Mouse (Mus musculus): Measurements from ENCODE around the gene Sec31a. TPM values are rescaled to one million over a fixed set of nuclear protein-coding genes. Genes with fewer than 3 reads are reported as not detected.
A peak's percentile ranks its signal among the peaks of the same experiment; 100 is the strongest.

Gene Sec31a
- polyA plus RNA-seq, 1 experiment, result 314 TPM

DNA sequence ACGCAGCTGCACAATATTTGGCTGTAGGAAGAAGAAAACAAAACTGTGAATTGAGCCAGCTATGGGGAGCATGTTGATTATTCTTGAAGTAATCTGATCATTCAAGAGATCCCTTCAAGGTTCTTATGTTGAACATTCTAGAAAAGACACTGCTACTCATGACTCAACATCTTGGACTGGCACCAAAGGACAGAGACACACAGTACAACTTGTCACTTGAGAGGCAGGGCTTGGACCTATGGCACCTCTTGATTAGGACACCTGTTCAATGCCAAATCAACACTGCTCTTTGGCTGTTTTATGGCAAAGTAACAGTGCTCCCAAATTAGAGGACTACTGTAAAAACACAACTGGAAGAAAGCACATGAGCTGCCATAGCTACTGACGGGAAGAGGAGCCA is 37.1 kb downstream of the Sec31a start:
- TF ChIP-seq CTCF (IDR thresholded peaks at IDR 0.05; ENCODE audit: borderline replicate concordance, insufficient read depth, low read length), result no peak
- no peak for TF ChIP-seq POLR2A (IDR thresholded peaks at IDR 0.05; ENCODE audit: low read depth, low read length)
- no peak overlapping the region for H3K27ac ChIP-seq (ENCODE audit: insufficient read depth, low read length)
- H3K4me1 ChIP-seq (ENCODE audit: control insufficient read depth, insufficient read depth, low read length), result no peaks in the 10 kb centered on the region
- no peak overlapping the region for H3K4me3 ChIP-seq (ENCODE audit: insufficient read depth, low read length)

DNA sequence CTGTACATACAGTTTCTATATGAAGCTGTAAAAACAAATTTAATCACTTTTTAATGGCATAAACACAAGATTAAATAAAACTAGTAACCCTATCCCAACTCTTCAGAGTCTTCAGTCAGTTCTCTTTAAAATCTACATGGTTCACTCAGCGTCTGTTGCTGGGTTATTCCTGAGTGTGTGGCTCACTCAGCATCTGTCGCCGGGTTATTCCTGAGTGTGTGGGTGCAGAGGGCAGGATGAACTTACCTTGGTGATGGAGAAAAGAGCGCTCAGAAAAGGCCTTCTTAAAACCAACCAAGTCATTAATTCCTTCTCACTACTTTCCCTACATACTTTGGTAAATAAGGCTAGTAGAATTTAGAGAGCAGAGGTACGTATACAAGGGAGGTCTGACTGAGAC is 37.8 kb downstream of the Sec31a start:
- Histone ChIP-seq H3K4me1 (ENCODE audit: control insufficient read depth, insufficient read depth, low read length) (no peaks in the 10 kb centered on the region), H3K4me3 (ENCODE audit: insufficient read depth, low read length) (no peak overlapping the region), H3K27ac (ENCODE audit: insufficient read depth, low read length) (no peak overlapping the region)
- TF ChIP-seq CTCF (IDR thresholded peaks at IDR 0.05; ENCODE audit: borderline replicate concordance, insufficient read depth, low read length), result no peak
- no peak for TF ChIP-seq POLR2A (IDR thresholded peaks at IDR 0.05; ENCODE audit: low read depth, low read length)

- no peak overlapping the region for H3K27ac ChIP-seq (ENCODE audit: insufficient read depth, low read length)
Measured at GRCm38 (mm10) chr5:100377376-100377775, 38.7 kb downstream of the Sec31a start.

GRCm38 (mm10) chr5:100374703-100375102 is 41.3 kb downstream of the Sec31a start:
- no peak for TF ChIP-seq CTCF (IDR thresholded peaks at IDR 0.05; ENCODE audit: borderline replicate concordance, insufficient read depth, low read length)
- TF ChIP-seq POLR2A (IDR thresholded peaks at IDR 0.05; ENCODE audit: low read depth, low read length), result no peak
- no peak overlapping the region for H3K4me3 ChIP-seq (ENCODE audit: insufficient read depth, low read length)
- H3K27ac ChIP-seq (ENCODE audit: insufficient read depth, low read length), result no peak overlapping the region
- H3K4me1 ChIP-seq (ENCODE audit: control insufficient read depth, insufficient read depth, low read length), result no peaks in the 10 kb centered on the region

More at GRCm38 (mm10) chr5:100377376-100377775, 38.7 kb downstream of the Sec31a start:
- Histone ChIP-seq H3K4me3 (ENCODE audit: insufficient read depth, low read length) (no peak overlapping the region), H3K4me1 (ENCODE audit: control insufficient read depth, insufficient read depth, low read length) (no peaks in the 10 kb centered on the region)
- TF ChIP-seq POLR2A (IDR thresholded peaks at IDR 0.05; ENCODE audit: low read depth, low read length), result no peak
- TF ChIP-seq CTCF (IDR thresholded peaks at IDR 0.05; ENCODE audit: borderline replicate concordance, insufficient read depth, low read length), result no peak

- no peaks in the 10 kb centered on the region for H3K4me1 ChIP-seq (ENCODE audit: control insufficient read depth, insufficient read depth, low read length)
- no peak for TF ChIP-seq POLR2A (IDR thresholded peaks at IDR 0.05; ENCODE audit: low read depth, low read length)
- TF ChIP-seq CTCF (IDR thresholded peaks at IDR 0.05; ENCODE audit: borderline replicate concordance, insufficient read depth, low read length), result 0 out of 2 replicates have a peak, but pooled peaks have one; percentile 29
- no peak overlapping the region for H3K27ac ChIP-seq (ENCODE audit: insufficient read depth, low read length)
- H3K4me3 ChIP-seq (ENCODE audit: insufficient read depth, low read length), result no peak overlapping the region
Measured at GRCm38 (mm10) chr5:100373952-100374351, 42.1 kb downstream of the Sec31a start.

DNA sequence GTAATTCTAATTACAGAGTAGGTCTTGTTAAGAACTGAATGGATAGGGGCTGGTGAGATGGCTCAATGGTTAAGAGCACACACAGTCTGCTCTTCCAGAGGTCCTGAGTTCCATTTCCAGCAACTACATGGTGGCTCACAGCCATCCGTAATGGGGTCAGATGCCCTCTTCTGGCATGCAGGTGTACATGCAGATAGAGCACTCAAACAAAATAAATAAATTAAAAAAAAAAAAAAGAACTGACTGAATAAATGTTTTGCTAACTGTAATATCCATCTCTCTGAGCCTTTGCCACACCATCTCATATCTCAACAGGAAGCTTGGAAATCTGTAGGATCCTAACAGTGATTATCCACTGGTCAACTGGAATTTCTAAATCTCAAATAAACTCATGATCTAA is 45.1 kb downstream of the Sec31a start:
- Histone ChIP-seq H3K4me1 (ENCODE audit: control insufficient read depth, insufficient read depth, low read length) (no peaks in the 10 kb centered on the region), H3K4me3 (ENCODE audit: insufficient read depth, low read length) (no peak overlapping the region), H3K27ac (ENCODE audit: insufficient read depth, low read length) (no peak overlapping the region)
- TF ChIP-seq POLR2A (IDR thresholded peaks at IDR 0.05; ENCODE audit: low read depth, low read length), result no peak
- peak; percentile 11; the same call in 1 of the 2 replicates for TF ChIP-seq CTCF (IDR thresholded peaks at IDR 0.05; ENCODE audit: borderline replicate concordance, insufficient read depth, low read length)

GRCm38 (mm10) chr5:100369825-100370459 is 46.1 kb downstream of the Sec31a start:
- TF ChIP-seq CTCF (IDR thresholded peaks at IDR 0.05; ENCODE audit: borderline replicate concordance, insufficient read depth, low read length) (no peak), POLR2A (IDR thresholded peaks at IDR 0.05; ENCODE audit: low read depth, low read length) (no peak)
- no peaks in the 10 kb centered on the region for H3K4me1 ChIP-seq (ENCODE audit: control insufficient read depth, insufficient read depth, low read length)
- H3K27ac ChIP-seq (ENCODE audit: insufficient read depth, low read length), result no peak overlapping the region
- no peak overlapping the region for H3K4me3 ChIP-seq (ENCODE audit: insufficient read depth, low read length)

- no peak for TF ChIP-seq POLR2A (IDR thresholded peaks at IDR 0.05; ENCODE audit: low read depth, low read length)
- no peak for TF ChIP-seq CTCF (IDR thresholded peaks at IDR 0.05; ENCODE audit: borderline replicate concordance, insufficient read depth, low read length)
- Histone ChIP-seq H3K4me3 (ENCODE audit: insufficient read depth, low read length) (no peak overlapping the region), H3K27ac (ENCODE audit: insufficient read depth, low read length) (no peak overlapping the region), H3K4me1 (ENCODE audit: control insufficient read depth, insufficient read depth, low read length) (no peaks in the 10 kb centered on the region)
Measured at GRCm38 (mm10) chr5:100369093-100369492, 46.9 kb downstream of the Sec31a start.

GRCm38 (mm10) chr5:100368527-100368926 is 47.5 kb downstream of the Sec31a start:
- TF ChIP-seq CTCF (IDR thresholded peaks at IDR 0.05; ENCODE audit: borderline replicate concordance, insufficient read depth, low read length), result no peak
- no peak for TF ChIP-seq POLR2A (IDR thresholded peaks at IDR 0.05; ENCODE audit: low read depth, low read length)
- Histone ChIP-seq H3K4me3 (ENCODE audit: insufficient read depth, low read length) (no peak overlapping the region), H3K4me1 (ENCODE audit: control insufficient read depth, insufficient read depth, low read length) (no peaks in the 10 kb centered on the region), H3K27ac (ENCODE audit: insufficient read depth, low read length) (no peak overlapping the region)

DNA sequence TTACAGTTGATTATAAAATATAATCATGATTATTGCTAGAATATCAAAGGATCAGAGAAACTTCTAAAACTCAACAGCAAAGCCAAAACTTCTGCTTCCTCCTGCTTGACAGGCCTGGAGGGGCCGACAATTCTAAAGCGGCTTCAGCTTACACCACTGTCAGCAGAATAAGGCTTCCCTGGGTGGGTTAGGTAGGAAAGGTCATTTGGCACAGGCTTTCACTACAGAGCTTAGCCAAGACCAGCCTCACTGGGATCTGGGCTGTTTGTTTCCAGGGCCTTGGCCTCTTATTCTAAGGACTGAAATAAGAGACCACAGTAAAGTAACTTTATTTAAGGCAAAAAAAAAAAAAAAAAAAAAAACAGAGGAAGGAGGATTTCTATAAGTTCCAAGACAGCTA is 49.0 kb downstream of the Sec31a start:
- TF ChIP-seq POLR2A (IDR thresholded peaks at IDR 0.05; ENCODE audit: low read depth, low read length) (no peak), CTCF (IDR thresholded peaks at IDR 0.05; ENCODE audit: borderline replicate concordance, insufficient read depth, low read length) (no peak)
- no peak overlapping the region for H3K27ac ChIP-seq (ENCODE audit: insufficient read depth, low read length)
- no peak overlapping the region for H3K4me3 ChIP-seq (ENCODE audit: insufficient read depth, low read length)
- no peaks in the 10 kb centered on the region for H3K4me1 ChIP-seq (ENCODE audit: control insufficient read depth, insufficient read depth, low read length)

Data from embryonic fibroblast, embryonic 13.5 days (primary cell).